Mouse (Mus musculus): ENCODE results near the gene Hivep3.

Gene Hivep3

GRCm38 (mm10) chr4:119901556-119902491 is 168.2 kb downstream of the Hivep3 start:
- H3K9me3 ChIP-seq (ENCODE audit: low read length), result no peaks in the 10 kb centered on the region
- no peaks in the 10 kb centered on the region for H3K4me1 ChIP-seq (replicated peaks; ENCODE audit: low read depth, low read length)
- H3K36me3 ChIP-seq (ENCODE audit: insufficient read depth, low read length), result no peaks in the 10 kb centered on the region
- no peak overlapping the region for H3K4me3 ChIP-seq (replicated peaks; ENCODE audit: low read length)
- TF ChIP-seq NANOG (IDR thresholded peaks at IDR 0.05; ENCODE audit: borderline replicate concordance, low read length) (no peak), POU5F1 (IDR thresholded peaks at IDR 0.05; ENCODE audit: borderline replicate concordance, low read length) (no peak), CTCF (conservative IDR thresholded peaks at IDR 0.05; ENCODE audit: low read length) (no peak)
- 0 out of 2 replicates have a peak, but pooled peaks cover 2% of the 10 kb centered on the region for H3K27me3 ChIP-seq (ENCODE audit: insufficient read depth, low read length)

- TF ChIP-seq POU5F1 (IDR thresholded peaks at IDR 0.05; ENCODE audit: borderline replicate concordance, low read length) (no peak), CTCF (conservative IDR thresholded peaks at IDR 0.05; ENCODE audit: low read length) (no peak), NANOG (IDR thresholded peaks at IDR 0.05; ENCODE audit: borderline replicate concordance, low read length) (no peak)
- H3K4me3 ChIP-seq (replicated peaks; ENCODE audit: low read length), result no peak overlapping the region
- H3K4me1 ChIP-seq (replicated peaks; ENCODE audit: low read depth, low read length), result no peaks in the 10 kb centered on the region
- no peaks in the 10 kb centered on the region for H3K27me3 ChIP-seq (ENCODE audit: insufficient read depth, low read length)
- no peaks in the 10 kb centered on the region for H3K9me3 ChIP-seq (ENCODE audit: low read length)
- H3K36me3 ChIP-seq (ENCODE audit: insufficient read depth, low read length), result no peaks in the 10 kb centered on the region
Observed at GRCm38 (mm10) chr4:119903328-119903727, 169.7 kb downstream of the Hivep3 start.

- Histone ChIP-seq H3K36me3 (ENCODE audit: insufficient read depth, low read length) (no peaks in the 10 kb centered on the region), H3K4me1 (replicated peaks; ENCODE audit: low read depth, low read length) (no peaks in the 10 kb centered on the region), H3K4me3 (replicated peaks; ENCODE audit: low read length) (no peak overlapping the region), H3K9me3 (ENCODE audit: low read length) (no peaks in the 10 kb centered on the region), H3K27me3 (ENCODE audit: insufficient read depth, low read length) (no peaks in the 10 kb centered on the region)
- TF ChIP-seq NANOG (IDR thresholded peaks at IDR 0.05; ENCODE audit: borderline replicate concordance, low read length) (no peak), POU5F1 (IDR thresholded peaks at IDR 0.05; ENCODE audit: borderline replicate concordance, low read length) (no peak), CTCF (conservative IDR thresholded peaks at IDR 0.05; ENCODE audit: low read length) (no peak)
Observed at GRCm38 (mm10) chr4:119903806-119904205, 170.2 kb downstream of the Hivep3 start.

- Histone ChIP-seq H3K4me3 (replicated peaks; ENCODE audit: low read length) (no peak overlapping the region), H3K4me1 (replicated peaks; ENCODE audit: low read depth, low read length) (no peaks in the 10 kb centered on the region), H3K27me3 (ENCODE audit: insufficient read depth, low read length) (no peaks in the 10 kb centered on the region), H3K36me3 (ENCODE audit: insufficient read depth, low read length) (no peaks in the 10 kb centered on the region), H3K9me3 (ENCODE audit: low read length) (no peaks in the 10 kb centered on the region)
- no peak for TF ChIP-seq POU5F1 (IDR thresholded peaks at IDR 0.05; ENCODE audit: borderline replicate concordance, low read length)
- TF ChIP-seq CTCF (conservative IDR thresholded peaks at IDR 0.05; ENCODE audit: low read length), result no peak
- no peak for TF ChIP-seq NANOG (IDR thresholded peaks at IDR 0.05; ENCODE audit: borderline replicate concordance, low read length)
Observed at GRCm38 (mm10) chr4:119904296-119904695, 170.7 kb downstream of the Hivep3 start.

- TF ChIP-seq NANOG (IDR thresholded peaks at IDR 0.05; ENCODE audit: borderline replicate concordance, low read length), result no peak
- no peak for TF ChIP-seq CTCF (conservative IDR thresholded peaks at IDR 0.05; ENCODE audit: low read length)
- no peak for TF ChIP-seq POU5F1 (IDR thresholded peaks at IDR 0.05; ENCODE audit: borderline replicate concordance, low read length)
- Histone ChIP-seq H3K9me3 (ENCODE audit: low read length) (no peaks in the 10 kb centered on the region), H3K27me3 (ENCODE audit: insufficient read depth, low read length) (no peaks in the 10 kb centered on the region), H3K36me3 (ENCODE audit: insufficient read depth, low read length) (no peaks in the 10 kb centered on the region), H3K4me1 (replicated peaks; ENCODE audit: low read depth, low read length) (no peaks in the 10 kb centered on the region), H3K4me3 (replicated peaks; ENCODE audit: low read length) (no peak overlapping the region)
Observed at GRCm38 (mm10) chr4:119907106-119907505, 173.5 kb downstream of the Hivep3 start.

GRCm38 (mm10) chr4:119911071-119911904 is 177.7 kb downstream of the Hivep3 start:
- Histone ChIP-seq H3K36me3 (ENCODE audit: insufficient read depth, low read length) (no peaks in the 10 kb centered on the region), H3K4me3 (replicated peaks; ENCODE audit: low read length) (no peak overlapping the region), H3K4me1 (replicated peaks; ENCODE audit: low read depth, low read length) (no peaks in the 10 kb centered on the region), H3K9me3 (ENCODE audit: low read length) (no peaks in the 10 kb centered on the region), H3K27me3 (ENCODE audit: insufficient read depth, low read length) (no peaks in the 10 kb centered on the region)
- no peak for TF ChIP-seq NANOG (IDR thresholded peaks at IDR 0.05; ENCODE audit: borderline replicate concordance, low read length)
- no peak for TF ChIP-seq CTCF (conservative IDR thresholded peaks at IDR 0.05; ENCODE audit: low read length)
- no peak for TF ChIP-seq POU5F1 (IDR thresholded peaks at IDR 0.05; ENCODE audit: borderline replicate concordance, low read length)

- Histone ChIP-seq H3K36me3 (ENCODE audit: insufficient read depth, low read length) (no peaks in the 10 kb centered on the region), H3K4me1 (replicated peaks; ENCODE audit: low read depth, low read length) (no peaks in the 10 kb centered on the region), H3K4me3 (replicated peaks; ENCODE audit: low read length) (no peak overlapping the region), H3K27me3 (ENCODE audit: insufficient read depth, low read length) (no peaks in the 10 kb centered on the region), H3K9me3 (ENCODE audit: low read length) (no peaks in the 10 kb centered on the region)
- TF ChIP-seq POU5F1 (IDR thresholded peaks at IDR 0.05; ENCODE audit: borderline replicate concordance, low read length) (no peak), CTCF (conservative IDR thresholded peaks at IDR 0.05; ENCODE audit: low read length) (no peak), NANOG (IDR thresholded peaks at IDR 0.05; ENCODE audit: borderline replicate concordance, low read length) (no peak)
Observed at GRCm38 (mm10) chr4:119912216-119912615, 178.6 kb downstream of the Hivep3 start.

GRCm38 (mm10) chr4:119914194-119914593 is 180.6 kb downstream of the Hivep3 start:
- no peaks in the 10 kb centered on the region for H3K4me1 ChIP-seq (replicated peaks; ENCODE audit: low read depth, low read length)
- H3K36me3 ChIP-seq (ENCODE audit: insufficient read depth, low read length), result no peaks in the 10 kb centered on the region
- H3K4me3 ChIP-seq (replicated peaks; ENCODE audit: low read length), result no peak overlapping the region
- H3K9me3 ChIP-seq (ENCODE audit: low read length), result no peaks in the 10 kb centered on the region
- TF ChIP-seq CTCF (conservative IDR thresholded peaks at IDR 0.05; ENCODE audit: low read length) (no peak), NANOG (IDR thresholded peaks at IDR 0.05; ENCODE audit: borderline replicate concordance, low read length) (no peak), POU5F1 (IDR thresholded peaks at IDR 0.05; ENCODE audit: borderline replicate concordance, low read length) (no peak)
- H3K27me3 ChIP-seq (ENCODE audit: insufficient read depth, low read length), result no peaks in the 10 kb centered on the region
